Comparison of ENCODE assay signal across 18 mouse cellular contexts in genomic region chr16:23624205-23624604, GRCm38 (mm10).
DNase-seq lines count a peak whose midpoint lies in the region; ATAC-seq and TF ChIP-seq lines count a peak whose summit lies in the region.
"Had no signal": no experiment of that assay in that cellular context is flagged by ENCODE, and none has a peak within 500 bp of the region (broad histone marks: within the 10 kb centered on the region; RNA-seq: fewer than 3 reads in every experiment).

No protein-coding gene starts in this region.

- peak; percentile 48; the same call in 1 of the 2 replicates for ATAC-seq in forebrain, embryonic 14.5 days
- ATAC-seq in neural tube, embryonic 13.5 days (ENCODE audit: low read depth) = no peak; the same call in 1 of the 2 replicates
- ATAC-seq in forebrain, postnatal 0 days = peak; percentile 59
- ATAC-seq: activated CD4-positive, CD25-positive, alpha-beta regulatory T cell, adult 4 months; CD4-positive, CD25-positive, alpha-beta regulatory T cell, adult 4 months; intestine, embryonic 15.5 days had no signal

- H3K4me2 ChIP-seq in forebrain, embryonic 14.5 days (ENCODE audit: low read length) = no peak overlapping the region
- no peak overlapping the region for H3K4me2 ChIP-seq in neural tube, embryonic 13.5 days
- H3K4me2 ChIP-seq in forebrain, postnatal 0 days (ENCODE audit: low read depth) = no peak overlapping the region
- H3K4me2 ChIP-seq: embryonic facial prominence, embryonic 12.5 days; intestine, embryonic 15.5 days; limb, embryonic 12.5 days had no signal

- H3K4me3 ChIP-seq in forebrain, embryonic 14.5 days (ENCODE audit: low read depth, low read length) = no peak overlapping the region
- H3K4me3 ChIP-seq in forebrain, embryonic 10.5 days = no peak overlapping the region
- no peak overlapping the region for H3K4me3 ChIP-seq in neural tube, embryonic 13.5 days
- no peak overlapping the region for H3K4me3 ChIP-seq in forebrain, postnatal 0 days (ENCODE audit: low read depth, low read length)
- H3K4me3 ChIP-seq: embryonic facial prominence, embryonic 12.5 days; intestine, embryonic 15.5 days; limb, embryonic 12.5 days had no signal

- peak; percentile 70 for DNase-seq in forebrain, embryonic 14.5 days (ENCODE audit: low spot score)
- DNase-seq in forebrain, embryonic 10.5 days (ENCODE audit: extremely low spot score, low spot score) = no peak
- no peak for DNase-seq in neural tube, embryonic 10.5 days (ENCODE audit: extremely low spot score, low spot score)
- DNase-seq in forebrain, postnatal 0 days = peak; percentile 31
- no peak for DNase-seq in gastrocnemius, adult 8-10 months (ENCODE audit: low spot score in 2 of 2)
- DNase-seq in frontal cortex, postnatal 14 days (ENCODE audit: low spot score in 2 of 2) = no peak
- DNase-seq: cerebellum, adult 2 months; heart, adult 11 months; kidney, postnatal 36 days; lung, postnatal 4 days; right cerebral cortex, postnatal 25 days; thymus, adult 2 months had no signal

- no peak overlapping the region for H3K9ac ChIP-seq in forebrain, embryonic 14.5 days (ENCODE audit: low read length)
- no peak overlapping the region for H3K9ac ChIP-seq in neural tube, embryonic 13.5 days
- no peak overlapping the region for H3K9ac ChIP-seq in forebrain, postnatal 0 days
- H3K9ac ChIP-seq: embryonic facial prominence, embryonic 12.5 days; intestine, embryonic 15.5 days; limb, embryonic 12.5 days had no signal

- H3K4me1 ChIP-seq in forebrain, embryonic 14.5 days (ENCODE audit: control insufficient read depth, insufficient read depth, low read length) = no peaks in the 10 kb centered on the region
- H3K4me1 ChIP-seq in forebrain, embryonic 10.5 days = peaks cover 5% of the 10 kb centered on the region; the same call in 1 of the 2 replicates
- H3K4me1 ChIP-seq in neural tube, embryonic 13.5 days (replicated peaks) = no peaks in the 10 kb centered on the region; the same call in 1 of the 2 replicates
- no peaks in the 10 kb centered on the region for H3K4me1 ChIP-seq in forebrain, postnatal 0 days (ENCODE audit: insufficient read depth)
- H3K4me1 ChIP-seq: embryonic facial prominence, embryonic 12.5 days; intestine, embryonic 15.5 days; limb, embryonic 12.5 days had no signal

- no peak for TF ChIP-seq CTCF in forebrain, postnatal 0 days (IDR thresholded peaks at IDR 0.05; ENCODE audit: low read depth)

- H3K27ac ChIP-seq in forebrain, embryonic 14.5 days (ENCODE audit: low read depth, low read length) = no peak overlapping the region
- H3K27ac ChIP-seq in forebrain, embryonic 10.5 days = no peak overlapping the region
- H3K27ac ChIP-seq in neural tube, embryonic 13.5 days (replicated peaks) = peak overlapping the region; percentile 64
- no peak overlapping the region for H3K27ac ChIP-seq in forebrain, postnatal 0 days (ENCODE audit: low read depth, low read length)
- H3K27ac ChIP-seq: embryonic facial prominence, embryonic 12.5 days; intestine, embryonic 15.5 days; limb, embryonic 12.5 days had no signal

- WGBS in forebrain, embryonic 14.5 days = 21% methylated on average over 4 of the region's 4 CpGs
- WGBS in forebrain, embryonic 10.5 days = 61% methylated on average over 4 of the region's 4 CpGs
- WGBS in neural tube, embryonic 13.5 days = 34% methylated on average over 4 of the region's 4 CpGs
- 24% methylated on average over 4 of the region's 4 CpGs for WGBS in forebrain, postnatal 0 days

- H3K36me3 ChIP-seq in forebrain, embryonic 14.5 days (ENCODE audit: control insufficient read depth, insufficient read depth, low read length) = no peaks in the 10 kb centered on the region
- no peaks in the 10 kb centered on the region for H3K36me3 ChIP-seq in forebrain, embryonic 10.5 days (replicated peaks)
- H3K36me3 ChIP-seq in neural tube, embryonic 13.5 days = no peaks in the 10 kb centered on the region
- H3K36me3 ChIP-seq in forebrain, postnatal 0 days (ENCODE audit: insufficient read depth) = no peaks in the 10 kb centered on the region
- H3K36me3 ChIP-seq: embryonic facial prominence, embryonic 12.5 days; intestine, embryonic 15.5 days; limb, embryonic 12.5 days had no signal

- no peaks in the 10 kb centered on the region for H3K9me3 ChIP-seq in forebrain, embryonic 14.5 days (replicated peaks; ENCODE audit: control insufficient read depth, low read length)
- H3K9me3 ChIP-seq in forebrain, embryonic 10.5 days = no peaks in the 10 kb centered on the region
- no peaks in the 10 kb centered on the region for H3K9me3 ChIP-seq in neural tube, embryonic 13.5 days
- H3K9me3 ChIP-seq in forebrain, postnatal 0 days (ENCODE audit: low read length) = no peaks in the 10 kb centered on the region
- H3K9me3 ChIP-seq: embryonic facial prominence, embryonic 12.5 days; intestine, embryonic 15.5 days; limb, embryonic 12.5 days had no signal

- H3K27me3 ChIP-seq in forebrain, embryonic 14.5 days (replicated peaks; ENCODE audit: control insufficient read depth, insufficient read depth, low read length) = no peaks in the 10 kb centered on the region
- no peaks in the 10 kb centered on the region for H3K27me3 ChIP-seq in forebrain, embryonic 10.5 days (ENCODE audit: poor library complexity, severe bottlenecking)
- no peaks in the 10 kb centered on the region for H3K27me3 ChIP-seq in neural tube, embryonic 13.5 days
- H3K27me3 ChIP-seq in forebrain, postnatal 0 days (ENCODE audit: insufficient read depth, low read length) = no peaks in the 10 kb centered on the region
- H3K27me3 ChIP-seq: embryonic facial prominence, embryonic 12.5 days; intestine, embryonic 15.5 days; limb, embryonic 12.5 days had no signal

Comparison
In these comparisons a context has a peak if more than half of its experiments do, and no peak if none do; other contexts are left out.
1. DNase-seq: peak in forebrain, embryonic 14.5 days (single experiment) and forebrain, postnatal 0 days (single experiment); none in forebrain, embryonic 10.5 days (single experiment), neural tube, embryonic 10.5 days (single experiment), gastrocnemius, adult 8-10 months (0 of 2) and frontal cortex, postnatal 14 days (0 of 2).